Mouse (Mus musculus) telencephalon, adult 2 months (tissue): ENCODE data around the gene 1700029H14Rik.
A peak's percentile ranks its signal among the peaks of the same experiment; 100 is the strongest.

ENCODE experiments used
- DNase-seq: peaks from one replicate; pipeline ENCODE4 v3.0.0-alpha.2; 2011; ENCODE audit warnings: low read depth, low spot score

Gene 1700029H14Rik

DNA sequence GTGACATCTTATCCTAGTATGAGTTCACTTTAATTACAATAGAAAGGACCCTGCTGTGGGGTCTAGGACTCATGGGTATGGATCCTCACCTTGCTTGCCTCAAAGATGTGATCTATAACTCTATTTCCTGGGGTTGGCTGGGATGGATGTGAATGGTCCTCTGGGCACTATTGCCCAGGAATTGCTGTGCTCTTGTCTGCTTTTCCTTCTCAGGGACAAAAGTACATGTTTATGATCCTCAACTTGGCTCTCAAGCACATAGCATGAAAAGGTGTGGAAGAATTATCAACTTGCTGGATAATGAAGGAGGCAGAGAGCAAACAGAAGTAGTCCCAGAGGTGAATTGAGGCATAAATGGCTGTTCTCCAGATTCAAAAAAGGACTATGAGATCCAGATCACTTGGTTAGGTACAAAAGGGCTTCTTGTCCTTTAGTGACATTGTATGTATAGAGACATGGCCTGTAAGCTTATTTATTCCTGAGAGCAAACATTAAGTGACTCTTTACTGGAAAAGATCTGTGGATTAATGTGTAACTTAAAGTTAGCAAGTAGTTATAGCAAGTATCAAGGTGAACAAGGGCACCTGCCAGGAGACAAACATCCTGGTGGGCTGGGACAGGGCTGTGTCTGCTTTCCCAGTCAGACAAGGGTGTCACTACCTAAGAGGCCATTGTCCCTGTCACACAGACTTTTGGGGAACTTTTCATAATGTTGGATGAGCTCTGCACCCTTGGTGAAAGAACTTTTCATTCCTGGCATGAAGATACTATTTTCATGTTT is 57.2 kb downstream of the 1700029H14Rik start:
- no peak for DNase-seq

DNA sequence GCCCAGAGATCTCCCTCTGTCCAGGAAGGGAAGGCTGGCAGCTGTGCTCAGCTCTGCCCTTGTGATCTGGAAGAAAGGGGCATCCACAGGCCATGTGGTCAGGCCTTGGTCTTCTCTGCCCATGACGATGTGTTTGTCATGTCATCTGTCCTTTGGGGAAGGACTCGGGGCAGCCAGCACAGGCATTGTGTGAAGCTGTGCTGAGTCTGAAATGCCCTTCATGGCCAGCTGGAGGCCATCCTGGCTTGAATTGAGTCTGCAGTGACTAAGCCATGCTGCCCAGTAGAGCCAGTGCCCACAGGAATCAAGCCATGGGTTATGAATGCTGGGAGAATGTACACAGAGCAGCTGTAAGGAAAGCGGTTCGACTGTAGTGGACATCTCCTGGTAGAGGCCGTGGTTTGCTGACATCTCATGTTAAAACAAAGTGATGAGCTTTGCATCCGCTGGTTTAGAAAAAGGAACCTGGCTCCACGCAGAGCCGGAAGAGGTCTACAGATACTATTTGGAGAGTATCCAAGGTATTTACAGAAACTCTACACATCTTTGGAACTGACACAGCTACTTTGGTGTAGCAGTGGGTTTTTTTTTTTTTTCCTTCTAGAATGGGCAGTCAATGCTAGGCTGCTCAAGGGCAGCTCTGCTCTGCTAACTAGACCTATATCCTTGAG is 58.2 kb downstream of the 1700029H14Rik start:
- peak; percentile 31 for DNase-seq

DNA sequence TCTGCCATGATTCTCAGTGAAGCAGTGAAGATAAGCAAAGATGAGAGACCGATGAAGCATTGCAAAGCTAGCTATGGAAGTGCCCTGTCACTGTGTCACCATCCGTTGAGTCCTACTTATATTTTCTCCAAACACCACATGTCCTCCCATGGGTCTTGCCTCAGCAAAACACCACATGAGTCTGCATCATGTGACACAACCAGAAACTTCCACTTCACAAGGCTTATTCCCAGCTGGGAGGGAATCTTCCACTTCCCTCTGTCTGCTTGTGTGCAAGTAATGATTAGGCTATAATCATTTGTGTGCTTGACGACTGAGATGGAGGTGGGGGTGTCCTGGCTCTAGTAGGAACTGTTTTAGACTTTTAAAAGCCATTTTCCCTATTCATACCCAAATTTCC is 61.0 kb downstream of the 1700029H14Rik start:
- no peak for DNase-seq
